Mouse (Mus musculus): ENCODE measurements around the gene Imp4. TPM values are rescaled to one million over a fixed set of nuclear protein-coding genes. Genes with fewer than 3 reads are reported as not detected.
"Not testable (repeated sequence)": the region's sequence is repeated elsewhere in the genome, so short reads cannot be mapped to it uniquely, and the experiment has no call there.

Gene Imp4
- 20.7 to 25.3 TPM (median 24.1 TPM) in 3 replicates for total RNA-seq (2017)

DNA sequence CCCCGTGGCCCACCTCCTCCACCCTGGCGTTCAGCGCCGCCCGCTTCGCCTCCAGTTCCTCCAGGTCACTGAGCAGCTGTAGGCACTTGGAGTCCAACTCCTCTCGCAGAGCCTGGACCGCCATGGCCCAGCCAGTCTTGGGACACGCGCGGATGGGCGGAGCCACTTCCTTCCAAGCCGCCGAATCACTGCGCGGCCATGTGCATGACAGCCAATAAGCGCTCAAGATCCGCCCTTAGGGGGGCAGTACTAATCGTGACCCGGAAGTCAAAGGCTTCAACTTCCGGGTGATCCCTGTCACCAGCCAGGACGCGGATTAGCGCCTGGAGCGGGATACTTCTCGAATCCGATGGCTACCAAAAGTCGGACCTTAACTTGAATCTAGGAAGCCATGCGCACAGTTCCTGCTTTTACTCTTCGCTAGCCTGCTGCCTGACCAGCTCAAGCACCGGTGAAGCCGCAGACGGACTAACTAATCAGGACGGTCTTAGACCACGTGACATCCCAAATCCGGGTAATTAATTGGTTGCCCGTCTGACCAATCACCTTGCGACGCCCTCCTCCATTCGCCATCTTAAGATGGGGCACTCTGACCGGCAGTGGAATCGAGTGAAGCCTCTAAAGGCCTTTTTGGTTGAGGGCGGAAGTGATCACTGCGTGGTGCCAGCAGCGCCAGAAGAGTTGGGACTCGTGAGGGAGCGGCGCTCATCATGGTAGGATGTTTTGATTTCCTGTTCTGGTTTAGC is at the start of gene Imp4, which contains the start of gene Ccdc115:
TSS of gene Imp4 (plus strand) at position 637 of the 746 bp plus-strand sequence.
TSS of gene Ccdc115 (minus strand) at position 458 of the 746 bp plus-strand sequence.
- peak; percentile 90 for ATAC-seq (replicated peaks; ENCODE audit: insufficient number of reproducible peaks, low FRiP score, low TSS enrichment, poor library complexity, severe bottlenecking)

DNA sequence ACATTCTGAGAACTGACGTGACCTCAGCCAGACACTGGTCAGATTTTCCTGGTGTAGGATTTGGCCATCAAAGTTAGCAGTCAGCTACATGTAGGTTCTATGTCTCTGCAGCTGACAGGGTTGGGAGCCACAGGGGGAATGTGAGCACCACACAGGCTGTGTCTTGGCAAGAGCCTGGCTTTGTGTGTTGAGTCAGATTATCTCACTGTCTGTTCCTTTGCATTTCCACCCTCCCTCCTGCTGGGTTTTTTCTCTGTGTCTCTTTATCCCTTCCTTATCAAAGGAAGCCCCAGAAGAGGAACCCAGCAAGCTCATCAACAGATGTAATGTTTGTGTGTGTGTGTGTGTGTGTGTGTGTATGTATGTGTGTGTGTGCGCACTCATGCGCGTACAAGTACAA is 43.3 kb upstream of the Imp4 start:
- ATAC-seq (replicated peaks; ENCODE audit: insufficient number of reproducible peaks, low FRiP score, low TSS enrichment, poor library complexity, severe bottlenecking): no peak

DNA sequence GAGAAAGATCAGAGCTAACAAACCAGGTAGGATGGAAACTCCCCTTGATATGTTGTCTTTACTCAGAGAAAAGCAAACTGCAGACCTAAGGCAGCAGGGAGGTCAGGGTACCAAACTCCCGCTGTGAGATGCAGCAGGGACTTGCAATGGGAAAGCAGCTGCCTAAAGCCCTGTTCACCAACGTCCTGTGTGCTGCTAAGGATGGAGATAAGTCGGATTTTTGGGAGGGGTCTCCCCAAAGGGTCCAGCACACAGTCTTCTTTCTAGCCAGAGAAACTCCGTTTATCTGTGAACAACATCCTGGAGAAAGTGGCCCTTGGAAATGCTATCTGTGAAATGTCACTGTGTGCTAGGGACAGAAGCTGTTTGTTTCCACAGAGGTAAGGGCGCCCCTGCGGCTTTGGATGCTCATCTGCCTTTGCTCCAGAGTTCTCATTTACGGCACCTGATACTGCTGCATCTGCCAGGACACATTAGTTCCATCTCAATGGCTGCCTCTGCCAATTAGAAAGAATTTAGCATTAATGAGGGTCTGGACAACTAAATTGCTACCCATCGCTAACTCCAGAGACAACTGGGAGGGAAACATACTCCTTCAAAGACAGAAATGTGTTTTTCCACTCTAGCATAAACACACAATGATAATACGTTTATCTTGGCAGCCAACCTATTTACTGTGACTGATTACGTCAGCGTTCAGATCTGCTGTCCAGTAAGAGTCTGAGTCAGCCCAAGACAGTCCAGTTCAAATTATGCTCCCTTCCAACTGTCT is 40.3 kb upstream of the Imp4 start:
- ATAC-seq (replicated peaks; ENCODE audit: insufficient number of reproducible peaks, low FRiP score, low TSS enrichment, poor library complexity, severe bottlenecking): no peak

DNA sequence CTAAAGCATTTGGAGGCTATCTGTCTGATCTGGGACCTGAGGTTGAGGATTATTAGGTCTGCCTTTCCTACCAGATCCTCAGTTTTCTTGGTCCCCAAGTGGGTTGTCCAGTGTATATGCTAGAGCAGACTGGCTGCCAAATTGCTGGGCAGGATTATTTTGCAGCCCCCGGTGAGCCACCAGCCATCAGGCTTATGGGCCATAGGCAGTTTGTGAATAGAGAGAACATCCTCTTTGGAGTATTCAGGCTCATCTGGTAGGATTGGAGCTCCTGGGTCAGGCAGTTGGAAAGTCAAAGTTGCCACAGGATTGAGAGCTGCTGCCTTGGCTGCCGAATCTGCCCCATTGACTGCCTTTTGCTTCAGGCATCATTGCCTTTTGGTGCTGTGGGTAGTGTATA is 11.2 kb upstream of the Imp4 start:
- no peak for ATAC-seq (replicated peaks; ENCODE audit: insufficient number of reproducible peaks, low FRiP score, low TSS enrichment, poor library complexity, severe bottlenecking)

DNA sequence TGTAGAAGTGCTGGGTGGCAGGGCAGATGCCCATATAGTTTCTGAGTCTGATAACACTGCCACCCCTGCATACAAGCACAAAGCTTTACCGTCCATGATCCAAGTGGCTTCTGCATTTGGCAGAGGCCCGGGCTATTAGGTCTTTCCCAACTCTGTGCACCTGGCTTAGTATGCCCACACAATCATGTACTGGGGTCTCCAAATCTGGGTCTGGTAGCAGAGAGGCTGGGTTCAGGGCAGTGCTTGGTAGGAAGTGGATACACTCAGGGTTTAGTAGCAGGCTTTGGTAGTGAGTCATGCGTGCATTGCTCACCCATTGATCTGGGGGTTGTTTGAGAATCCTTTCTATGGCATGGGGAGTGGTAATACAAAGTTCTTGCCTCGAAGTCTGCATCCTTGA is 10.4 kb upstream of the Imp4 start:
- no peak for ATAC-seq (replicated peaks; ENCODE audit: insufficient number of reproducible peaks, low FRiP score, low TSS enrichment, poor library complexity, severe bottlenecking)

DNA sequence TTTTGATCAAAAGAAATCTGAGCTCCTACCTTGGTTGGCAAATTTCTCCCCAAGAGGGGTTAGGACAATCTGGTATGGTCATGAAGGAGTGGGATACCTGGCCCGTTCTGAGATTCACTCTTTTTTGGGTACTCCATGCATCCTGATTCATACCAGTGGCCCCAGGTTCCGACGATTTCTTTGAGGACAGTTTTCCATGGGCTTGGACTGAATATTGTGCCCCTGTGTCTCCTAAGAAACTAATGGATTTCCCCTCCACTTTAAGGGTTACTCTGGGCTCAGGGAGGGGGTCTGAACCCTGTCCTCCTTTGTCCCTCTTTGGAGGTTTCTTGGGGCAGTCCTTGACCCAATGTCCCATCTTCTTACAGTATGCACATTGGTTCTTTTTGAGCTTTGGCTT is 8.7 kb upstream of the Imp4 start:
- ATAC-seq (replicated peaks; ENCODE audit: insufficient number of reproducible peaks, low FRiP score, low TSS enrichment, poor library complexity, severe bottlenecking): no peak

DNA sequence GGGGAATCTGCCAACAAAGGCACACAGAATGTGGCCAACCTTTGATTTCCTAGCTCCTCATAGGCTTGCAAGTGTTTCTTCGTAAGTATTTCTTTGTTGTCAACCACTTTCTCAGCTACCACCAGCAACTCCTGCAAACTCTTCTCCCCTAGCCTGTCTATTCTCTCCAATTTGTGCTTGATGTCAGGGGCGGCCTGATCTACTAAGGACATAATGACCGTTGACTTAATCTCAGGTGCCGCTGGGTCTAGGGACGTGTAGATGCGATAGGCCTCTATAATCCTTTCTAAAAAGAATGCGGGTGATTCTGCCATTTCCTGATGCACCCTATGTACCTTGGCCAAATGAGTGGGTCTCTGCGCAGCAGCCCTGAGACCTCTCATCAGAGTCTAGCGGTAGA is 8.2 kb upstream of the Imp4 start:
- ATAC-seq (replicated peaks; ENCODE audit: insufficient number of reproducible peaks, low FRiP score, low TSS enrichment, poor library complexity, severe bottlenecking): no peak

DNA sequence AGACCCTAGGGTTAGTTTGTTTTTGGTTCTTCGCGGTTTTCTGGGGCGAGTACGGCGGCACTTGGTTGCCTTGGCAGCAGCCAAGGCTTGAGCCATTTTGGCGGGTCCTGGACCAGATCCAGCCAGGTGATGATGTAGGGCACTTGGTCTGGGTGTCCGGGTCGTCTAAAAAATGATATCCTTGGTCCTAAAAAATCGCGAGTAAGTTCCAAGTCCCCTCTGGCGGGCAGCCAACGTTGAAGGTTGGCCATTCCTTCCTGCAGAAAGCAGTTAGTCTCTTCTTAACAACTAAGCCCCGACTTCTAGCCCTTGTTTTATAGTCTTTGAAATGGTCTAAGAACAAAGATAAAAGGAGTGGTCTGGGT is 7.3 kb upstream of the Imp4 start:
- no peak for ATAC-seq (replicated peaks; ENCODE audit: insufficient number of reproducible peaks, low FRiP score, low TSS enrichment, poor library complexity, severe bottlenecking)

DNA sequence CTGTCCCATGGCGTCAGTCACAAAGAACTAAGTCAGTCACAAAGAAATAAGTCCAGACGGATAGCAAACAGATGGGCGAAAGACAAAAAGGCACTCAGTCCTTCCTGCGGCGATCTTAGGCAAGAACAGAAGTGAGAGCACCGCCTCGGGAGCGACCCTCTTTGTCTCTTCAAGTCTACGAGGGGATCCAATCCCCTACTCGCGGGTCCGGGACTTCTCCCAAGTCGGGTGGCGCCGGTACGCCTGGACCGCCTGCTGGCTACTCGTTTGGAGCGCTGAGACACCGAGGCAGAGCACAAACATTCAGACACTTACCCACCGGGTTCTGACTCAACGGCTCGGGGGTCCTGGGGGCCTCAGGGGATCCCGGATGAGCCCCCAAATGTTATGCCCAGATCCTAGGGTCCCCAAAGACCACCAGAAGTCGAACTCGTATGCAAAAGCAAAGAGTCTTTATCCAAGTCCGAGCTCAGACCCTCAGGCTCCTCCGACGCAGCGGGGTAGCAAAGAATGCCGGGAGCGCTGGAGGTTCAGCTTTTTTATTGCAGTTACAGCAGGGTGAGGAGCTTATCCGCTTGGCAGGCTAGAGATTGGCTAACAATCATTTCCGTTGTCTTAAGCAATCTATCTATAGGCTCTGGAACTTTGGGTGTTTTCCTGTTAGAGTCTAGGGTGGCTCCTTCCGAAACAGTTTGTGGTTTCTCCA is 6.7 kb upstream of the Imp4 start:
- 0 out of 2 replicates have a peak, but pooled peaks have one; percentile 28 for ATAC-seq (replicated peaks; ENCODE audit: insufficient number of reproducible peaks, low FRiP score, low TSS enrichment, poor library complexity, severe bottlenecking)

DNA sequence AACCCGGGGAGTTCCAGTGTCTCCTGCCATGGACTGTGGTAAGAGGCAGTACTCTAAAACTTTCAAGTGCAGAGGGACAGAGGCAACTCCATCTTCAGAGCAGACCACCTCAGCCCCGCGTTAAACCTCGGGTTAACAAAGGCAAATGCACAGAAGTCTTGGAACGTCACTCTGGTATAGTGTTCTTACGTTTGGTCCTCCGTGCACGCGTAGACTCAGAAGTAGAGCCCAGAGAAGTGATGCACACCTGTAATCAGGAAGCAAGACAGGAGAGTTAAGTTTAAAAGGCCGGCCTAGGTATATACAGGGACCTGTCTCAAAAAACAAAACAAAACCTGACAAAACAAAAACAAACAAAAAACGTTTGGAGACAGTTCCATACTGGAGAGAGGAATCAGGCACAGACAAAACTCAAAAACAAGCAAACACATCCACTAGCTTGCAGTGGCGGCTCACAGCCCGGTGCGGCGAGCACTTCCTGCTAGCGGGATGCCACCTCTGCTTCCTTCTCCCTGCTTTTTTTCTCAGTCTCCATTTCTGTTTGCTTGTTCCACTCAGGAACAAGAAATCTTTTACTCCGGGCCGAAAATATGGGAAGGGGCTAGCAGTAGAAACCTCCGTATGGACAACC is 5.6 kb upstream of the Imp4 start:
- ATAC-seq (replicated peaks; ENCODE audit: insufficient number of reproducible peaks, low FRiP score, low TSS enrichment, poor library complexity, severe bottlenecking): no peak

DNA sequence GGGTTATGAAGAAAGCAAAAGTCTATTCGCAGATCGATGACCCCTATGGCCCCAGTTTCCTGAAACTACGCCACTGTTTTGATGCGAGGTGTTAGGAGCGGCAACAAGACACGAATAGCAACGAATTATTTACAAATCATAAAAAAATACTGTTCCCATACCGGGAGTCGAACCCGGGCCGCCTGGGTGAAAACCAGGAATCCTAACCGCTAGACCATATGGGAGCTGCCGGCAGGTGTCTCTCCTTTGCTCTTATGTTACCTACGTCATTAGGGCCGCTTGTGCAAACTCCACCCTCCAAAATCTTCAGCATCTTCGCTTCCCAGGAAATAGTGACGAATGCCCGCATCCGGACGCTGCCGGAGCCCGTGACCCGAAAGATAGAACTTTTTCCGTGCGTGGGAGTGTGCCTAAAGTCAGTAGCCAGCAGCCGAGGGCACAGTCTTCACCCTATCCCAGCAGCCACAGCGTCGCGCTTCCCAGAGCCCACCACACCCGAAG is 4.9 kb upstream of the Imp4 start:
- ATAC-seq (replicated peaks; ENCODE audit: insufficient number of reproducible peaks, low FRiP score, low TSS enrichment, poor library complexity, severe bottlenecking): peak; percentile 11

DNA sequence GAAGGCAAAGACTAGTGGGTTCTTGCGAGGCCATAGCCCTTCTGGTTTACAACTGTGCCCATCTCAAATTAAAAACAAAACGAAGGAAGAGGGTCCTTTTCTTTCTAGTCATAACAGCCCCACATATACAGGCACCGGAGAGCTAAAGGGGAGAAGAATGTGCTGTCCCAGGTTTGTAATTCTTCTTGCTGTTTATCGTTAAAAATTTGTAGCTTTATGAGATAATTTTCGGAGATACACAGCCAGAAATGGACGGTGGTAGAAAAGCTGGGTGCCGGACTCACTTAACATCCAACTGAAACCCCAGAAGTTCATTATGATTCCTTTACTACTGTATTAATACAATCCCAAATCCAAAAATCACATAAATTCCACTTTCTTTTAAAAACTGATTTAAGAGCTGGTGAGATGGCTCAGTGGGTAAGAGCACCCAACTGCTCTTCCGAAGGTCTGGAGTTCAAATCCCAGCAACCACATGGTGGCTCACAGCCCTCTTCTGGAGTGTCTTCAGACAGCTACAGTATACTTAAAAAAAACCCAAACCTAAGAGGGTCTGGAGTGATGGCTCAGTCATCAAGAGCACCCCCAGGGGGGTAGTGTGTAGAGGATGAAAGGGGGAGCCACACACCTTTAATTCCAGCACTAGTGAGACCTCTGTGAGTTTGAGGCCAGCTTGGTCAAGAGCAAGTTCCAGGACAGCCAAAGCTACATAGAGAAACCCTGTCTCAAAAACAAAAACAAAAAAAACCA is 4.1 kb upstream of the Imp4 start:
- ATAC-seq (replicated peaks; ENCODE audit: insufficient number of reproducible peaks, low FRiP score, low TSS enrichment, poor library complexity, severe bottlenecking): no peak

DNA sequence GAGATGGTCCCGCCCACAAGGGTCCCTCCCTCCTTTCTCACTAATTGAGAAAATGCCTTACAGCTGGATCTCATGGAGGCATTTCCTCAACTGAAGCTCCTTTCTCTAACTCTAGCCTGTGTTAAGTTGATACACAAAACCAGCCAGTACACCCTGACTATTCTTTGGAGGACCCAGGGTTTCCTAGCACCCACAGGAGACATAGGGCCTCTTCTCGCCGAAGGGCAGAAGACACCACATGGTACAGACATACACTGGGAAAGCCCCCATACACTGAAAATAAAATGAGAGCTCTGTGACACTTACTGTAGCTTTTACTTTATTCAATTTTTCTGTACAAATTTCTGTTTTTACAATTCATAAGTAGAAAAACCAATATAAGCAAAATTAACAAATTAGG is 3.3 kb upstream of the Imp4 start:
- ATAC-seq (replicated peaks; ENCODE audit: insufficient number of reproducible peaks, low FRiP score, low TSS enrichment, poor library complexity, severe bottlenecking): no peak

DNA sequence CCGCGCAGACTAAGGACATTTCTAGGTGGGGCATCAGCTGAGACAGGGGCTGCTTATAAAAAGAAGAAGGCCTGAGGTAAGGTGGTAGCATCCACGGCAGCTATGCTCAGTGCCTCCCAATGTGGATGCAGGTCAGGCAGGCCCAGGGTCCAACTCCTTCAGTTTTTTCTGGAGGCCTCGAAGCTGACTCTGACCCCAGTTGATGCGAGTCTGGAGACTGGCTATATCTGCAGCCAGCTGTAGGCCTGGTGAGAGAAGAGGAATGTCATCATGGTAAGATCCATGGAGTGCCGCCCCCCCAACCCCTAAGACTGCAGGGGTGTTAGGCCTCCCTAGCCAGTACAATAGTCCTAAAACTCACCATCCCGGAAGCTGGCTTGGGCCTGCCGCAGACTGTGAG is 2.3 kb upstream of the Imp4 start:
- not testable (repeated sequence) for ATAC-seq (replicated peaks; ENCODE audit: insufficient number of reproducible peaks, low FRiP score, low TSS enrichment, poor library complexity, severe bottlenecking)

DNA sequence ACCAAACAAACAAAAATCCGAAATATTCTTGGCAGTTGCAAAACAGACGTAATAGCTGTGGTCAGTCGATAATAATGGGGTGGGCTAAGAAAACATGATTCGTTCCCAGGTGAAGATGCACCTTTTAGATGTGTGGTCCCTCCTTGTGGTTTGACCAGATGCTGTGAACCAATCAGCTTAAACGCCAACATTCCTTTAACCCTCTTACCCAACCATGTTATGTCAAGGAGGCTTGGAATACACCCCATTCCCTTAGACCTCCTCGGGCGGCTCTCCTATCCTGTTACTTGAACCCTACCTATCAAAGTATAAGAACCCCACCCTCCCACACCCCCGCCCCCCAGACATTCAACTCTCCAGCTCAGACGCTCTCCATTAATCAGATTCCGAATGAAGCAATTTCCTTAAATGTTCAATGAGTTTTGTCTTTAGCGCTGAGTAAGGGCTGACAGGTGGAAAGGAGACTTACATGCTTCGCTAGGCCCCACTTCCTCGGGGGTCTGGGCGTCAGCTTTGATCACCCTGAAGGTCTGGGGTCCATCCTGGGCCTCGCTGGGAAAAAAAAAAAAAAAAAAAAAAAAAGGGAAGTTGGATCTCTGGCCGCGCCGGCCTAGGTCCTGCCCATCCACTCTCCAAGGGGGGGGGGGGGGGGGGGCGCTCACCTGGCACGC is 1.1 kb upstream of the Imp4 start:
- ATAC-seq (replicated peaks; ENCODE audit: insufficient number of reproducible peaks, low FRiP score, low TSS enrichment, poor library complexity, severe bottlenecking): no peak

DNA sequence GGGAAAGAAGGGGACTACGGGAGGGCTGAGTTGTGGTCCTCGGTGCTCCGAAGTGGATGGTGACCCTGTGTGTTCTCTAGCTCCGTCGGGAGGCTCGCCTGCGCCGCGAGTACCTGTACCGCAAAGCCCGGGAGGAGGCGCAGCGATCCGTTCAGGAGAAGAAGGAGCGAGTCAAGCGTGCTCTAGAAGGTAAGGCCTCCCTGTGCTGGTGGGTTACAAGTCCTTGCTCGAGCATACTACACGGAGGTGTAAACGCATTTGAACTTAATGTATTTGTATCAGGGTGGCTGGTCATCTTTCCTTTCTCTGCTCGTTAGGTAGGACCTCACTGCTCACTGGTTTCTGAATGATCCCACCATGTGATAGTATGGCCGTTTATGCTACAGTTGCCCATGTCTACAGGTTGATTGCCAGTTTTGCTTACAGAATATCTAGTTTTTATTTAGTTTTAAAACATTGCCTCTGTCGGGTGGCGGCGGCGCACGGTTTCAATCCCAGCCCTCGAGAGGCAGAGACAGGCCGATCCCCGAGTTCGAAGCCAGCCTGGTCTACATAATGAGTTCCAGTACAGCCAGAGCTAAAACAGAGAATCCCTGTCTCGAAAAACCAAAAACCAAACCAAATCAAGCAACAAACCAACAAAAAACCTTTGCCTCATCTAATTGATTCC is 445 bp downstream of the Imp4 start:
- peak; percentile 8; the same call in 1 of the 2 replicates for ATAC-seq (replicated peaks; ENCODE audit: insufficient number of reproducible peaks, low FRiP score, low TSS enrichment, poor library complexity, severe bottlenecking)

DNA sequence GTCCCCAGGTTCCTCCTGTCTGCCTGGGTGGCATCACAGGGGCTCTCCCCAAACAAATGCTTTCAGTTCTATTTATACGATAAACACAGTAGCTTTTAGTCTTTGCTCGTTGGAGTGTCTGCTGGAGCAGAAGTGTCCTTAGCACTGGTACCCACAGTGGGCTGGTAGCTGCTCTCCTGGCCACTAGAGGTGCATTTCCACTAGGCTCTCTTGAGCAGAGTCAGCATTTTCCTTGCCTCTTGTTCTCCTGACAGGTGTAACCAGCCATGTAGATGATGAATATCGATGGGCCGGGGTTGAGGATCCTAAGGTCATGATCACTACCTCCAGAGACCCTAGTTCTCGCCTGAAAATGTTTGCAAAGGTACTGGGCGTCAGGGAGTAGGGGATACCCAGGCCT is 3.5 kb downstream of the Imp4 start:
- ATAC-seq (replicated peaks; ENCODE audit: insufficient number of reproducible peaks, low FRiP score, low TSS enrichment, poor library complexity, severe bottlenecking): no peak

Measured in monocyte, adult 5-6 weeks (primary cell).